Mouse (Mus musculus): Measurements from ENCODE around the gene Gm44511.

- TF ChIP-seq POLR2AphosphoS5 (IDR thresholded peaks at IDR 0.05; ENCODE audit: insufficient replicate concordance, low read depth, low read length) (no peak), CTCF (IDR thresholded peaks at IDR 0.05; ENCODE audit: low read depth, low read length) (no peak), TAL1 (conservative IDR thresholded peaks at IDR 0.05; ENCODE audit: low read depth, low read length) (no peak), GATA1 (IDR thresholded peaks at IDR 0.05; ENCODE audit: borderline replicate concordance, low read length) (no peak), GATA2 (IDR thresholded peaks at IDR 0.05; ENCODE audit: borderline replicate concordance, low read depth, low read length) (no peak)
These were observed 666 bp upstream of the Gm44511 start for GRCm38 (mm10) chr6:128826781-128827180.
